Mouse (Mus musculus): ENCODE data around the gene Trappc4.

DNA sequence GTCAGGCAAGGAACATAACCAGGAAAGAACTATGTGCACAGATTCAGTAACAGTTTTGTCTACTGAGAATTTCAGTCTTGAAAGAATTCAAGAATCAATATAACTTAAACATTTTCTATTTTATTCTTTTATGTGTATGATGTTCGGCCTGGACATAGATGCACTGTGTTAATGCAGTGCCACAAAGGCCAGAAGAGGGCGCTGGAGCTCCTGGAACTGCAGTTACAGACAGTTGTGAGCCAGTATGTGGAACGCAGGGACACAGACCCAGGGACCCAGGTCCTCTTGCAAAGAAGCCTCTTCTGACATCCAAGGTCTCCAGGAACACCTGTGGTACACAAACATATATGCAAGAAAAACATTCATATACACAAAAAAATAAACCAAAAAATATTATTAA lies 42.9 kb downstream of the Trappc4 start:
- TF ChIP-seq CTCF (IDR thresholded peaks at IDR 0.05; ENCODE audit: low read depth, low read length) (no peak), GATA1 (IDR thresholded peaks at IDR 0.05; ENCODE audit: borderline replicate concordance, low read length) (no peak)

Measured in G1E (cell line).